Mouse (Mus musculus) kidney, adult 2 months (tissue): ENCODE measurements around the gene Thra. TPM values are rescaled to one million over a fixed set of nuclear protein-coding genes. Genes with fewer than 3 reads are reported as not detected.

ENCODE experiments used
- DNase-seq: peaks from one replicate; pipeline ENCODE4 v3.0.0; 2021
- H3K27ac ChIP-seq: fragments of 200-500 bp; 2 replicates; pipeline ENCODE4 v1.5.1; 2012; ENCODE audit warnings: low read depth, low read length, control low read depth, inconsistent platforms; ENCODE audit not compliant: insufficient read depth
- H3K27me3 ChIP-seq: fragments of 200-500 bp; replicated peaks from 2 replicates; pipeline ENCODE4 v1.6.1; 2012; ENCODE audit warnings: mild to moderate bottlenecking, moderate library complexity, low read length, inconsistent platforms; ENCODE audit not compliant: control insufficient read depth, insufficient read depth
- H3K36me3 ChIP-seq: fragments of 200-500 bp; 2 replicates; pipeline ENCODE4 v1.6.1; 2012; ENCODE audit warnings: mild to moderate bottlenecking, moderate library complexity, low read length, inconsistent platforms; ENCODE audit not compliant: control insufficient read depth, insufficient read depth
- H3K4me1 ChIP-seq: fragments of 200-500 bp; 2 replicates; pipeline ENCODE4 v1.6.1; 2011; ENCODE audit warnings: low read length; ENCODE audit not compliant: control insufficient read depth, insufficient read depth
- H3K4me3 ChIP-seq: fragments of 200-500 bp; 2 replicates; pipeline ENCODE4 v1.5.1; 2011; ENCODE audit warnings: mild to moderate bottlenecking, low read depth, low read length, control low read depth; ENCODE audit not compliant: insufficient read depth
- CTCF ChIP-seq: fragments of 200-500 bp; conservative IDR thresholded peaks from 2 replicates; pipeline ENCODE4 v1.5.1; 2011; ENCODE audit warnings: low read depth, mild to moderate bottlenecking, control low read depth, low read length, moderate library complexity, mixed read lengths; ENCODE audit not compliant: insufficient read depth, insufficient read length
- POLR2A ChIP-seq: fragments of 200-500 bp; IDR thresholded peaks from one replicate; pipeline ENCODE4 v1.6.1; 2011; ENCODE audit warnings: low read depth, low read length, control low read depth
- WGBS: fragments of 180-500 bp; shearing (Covaris S2); methylation state at CpG from one replicate; pipeline ENCODE4 v1.1.7; 2018; 5-methylcytosine and 5-hydroxymethylcytosine counted together
- polyA plus RNA-seq: library from polyadenylated mRNA; depleted of rRNA; stranded (reverse); fragments of >200 nt; gene quantifications from 2 replicates; pipeline ENCODE4 v1.2.3, GENCODE M21; 2012

Gene Thra
- polyA plus RNA-seq, 1 experiment, result 92.7 TPM

DNA sequence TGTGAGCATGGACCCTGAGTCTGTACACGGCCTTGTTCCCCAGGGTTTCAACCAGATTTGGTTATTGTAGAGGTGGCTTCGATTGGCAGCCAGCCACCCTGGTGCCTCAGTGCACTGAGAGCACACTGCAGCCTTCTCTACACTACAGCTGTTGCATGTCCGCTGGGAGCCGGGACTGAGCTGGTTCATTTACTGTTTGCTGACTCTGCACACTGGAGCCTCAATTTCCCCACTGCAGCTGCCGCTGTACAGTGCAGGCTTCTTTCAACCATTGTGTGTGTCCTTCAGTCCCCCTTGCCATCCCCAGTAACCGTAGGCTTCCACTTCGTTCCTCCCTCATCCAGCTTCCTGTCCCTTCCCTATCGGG, 429 bp upstream of the Thra start:
- Histone ChIP-seq H3K4me1 (peaks cover 31% of the 10 kb centered on the region), H3K4me3 (peak overlapping the region; percentile 24; the same call in 1 of the 2 replicates), H3K27ac (no peak overlapping the region), H3K27me3 (no peaks in the 10 kb centered on the region), H3K36me3 (no peaks in the 10 kb centered on the region)
- TF ChIP-seq POLR2A (no peak), CTCF (no peak)
- WGBS, result 28% methylated on average over 8 of the region's 8 CpGs
- DNase-seq, result no peak

DNA sequence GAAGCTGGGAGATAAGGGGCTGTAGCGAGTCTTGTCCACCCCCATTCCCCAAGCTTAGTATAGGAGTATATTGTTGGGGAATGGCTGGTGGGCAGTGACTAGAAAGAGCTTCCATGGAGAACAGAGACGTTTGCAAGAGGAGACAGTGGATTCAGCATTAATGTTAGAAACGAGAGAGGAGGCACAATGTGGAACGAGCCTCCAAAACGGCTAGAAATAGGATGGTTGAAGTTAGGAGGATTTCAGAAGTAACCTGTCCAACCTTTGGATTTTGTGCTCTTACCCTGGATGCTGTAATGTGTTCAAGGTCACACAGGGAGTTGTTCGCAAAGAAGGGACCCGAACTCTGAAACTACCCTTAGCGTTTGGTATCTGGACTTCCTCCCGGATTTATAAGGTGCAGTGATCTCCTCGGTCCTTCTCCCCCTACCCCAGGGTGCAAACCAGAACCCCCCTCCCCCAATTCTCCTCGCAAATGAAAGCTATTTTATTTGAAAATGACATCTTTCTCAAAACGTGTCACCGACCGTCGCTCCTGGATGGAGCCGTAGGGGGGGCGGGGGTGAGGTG, 698 bp downstream of the Thra start:
- WGBS, result 2% methylated on average over 17 of the region's 17 CpGs
- H3K4me1 ChIP-seq, result peaks cover 37% of the 10 kb centered on the region
- no peak for TF ChIP-seq POLR2A
- TF ChIP-seq CTCF, result no peak
- peak overlapping the region; percentile 39; the same call in 1 of the 2 replicates for H3K27ac ChIP-seq
- DNase-seq, result no peak
- H3K36me3 ChIP-seq, result no peaks in the 10 kb centered on the region
- H3K4me3 ChIP-seq, result peak overlapping the region; percentile 63
- no peaks in the 10 kb centered on the region for H3K27me3 ChIP-seq

DNA sequence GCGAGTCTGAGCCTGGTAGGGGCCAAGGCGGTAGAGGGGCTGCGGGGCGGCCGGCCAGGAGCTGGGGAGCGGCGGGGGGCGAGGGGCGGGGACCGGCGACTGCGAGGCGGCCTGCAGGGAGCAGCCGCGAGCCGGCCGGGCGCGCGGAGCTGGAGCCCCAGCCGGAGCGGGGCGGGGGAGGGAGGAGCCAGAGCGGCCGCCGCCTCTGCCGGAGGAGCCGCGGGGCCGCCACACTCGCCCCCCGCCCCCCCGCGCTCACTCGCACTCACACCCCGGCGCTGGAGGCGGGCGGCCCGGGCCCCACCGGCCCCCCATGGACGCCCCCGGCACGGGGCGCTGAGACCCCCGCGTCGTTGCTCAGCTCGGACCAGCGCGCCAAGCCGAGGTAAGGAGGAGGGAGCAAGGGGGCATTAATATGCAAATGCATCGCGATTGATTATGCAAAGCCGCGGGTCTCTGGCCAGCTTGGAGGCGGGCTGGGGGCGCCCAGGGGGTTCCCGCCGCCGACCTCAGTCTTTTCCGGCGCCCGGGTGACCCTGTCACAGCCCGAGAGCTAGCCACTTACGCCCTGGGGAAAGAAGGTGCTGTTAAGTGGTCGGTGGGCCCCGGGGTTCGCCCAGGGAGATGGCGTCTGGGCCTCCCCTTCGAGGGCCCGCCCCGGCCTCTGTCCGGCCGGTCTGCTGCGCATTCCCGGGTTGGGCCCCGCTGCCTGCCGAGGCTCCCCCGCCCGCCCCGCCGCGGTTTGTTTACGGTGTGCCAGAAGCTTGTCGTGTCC, 1.4 kb downstream of the Thra start:
- Histone ChIP-seq H3K4me1 (peaks cover 44% of the 10 kb centered on the region), H3K27ac (peak overlapping the region; percentile 84), H3K4me3 (peak overlapping the region; percentile 66), H3K27me3 (no peaks in the 10 kb centered on the region), H3K36me3 (no peaks in the 10 kb centered on the region)
- TF ChIP-seq CTCF (peak; percentile 29; the same call in 1 of the 2 replicates), POLR2A (no peak)
- WGBS, result under 1% methylated on average over 85 of the region's 86 CpGs
- peak; percentile 86 for DNase-seq

DNA sequence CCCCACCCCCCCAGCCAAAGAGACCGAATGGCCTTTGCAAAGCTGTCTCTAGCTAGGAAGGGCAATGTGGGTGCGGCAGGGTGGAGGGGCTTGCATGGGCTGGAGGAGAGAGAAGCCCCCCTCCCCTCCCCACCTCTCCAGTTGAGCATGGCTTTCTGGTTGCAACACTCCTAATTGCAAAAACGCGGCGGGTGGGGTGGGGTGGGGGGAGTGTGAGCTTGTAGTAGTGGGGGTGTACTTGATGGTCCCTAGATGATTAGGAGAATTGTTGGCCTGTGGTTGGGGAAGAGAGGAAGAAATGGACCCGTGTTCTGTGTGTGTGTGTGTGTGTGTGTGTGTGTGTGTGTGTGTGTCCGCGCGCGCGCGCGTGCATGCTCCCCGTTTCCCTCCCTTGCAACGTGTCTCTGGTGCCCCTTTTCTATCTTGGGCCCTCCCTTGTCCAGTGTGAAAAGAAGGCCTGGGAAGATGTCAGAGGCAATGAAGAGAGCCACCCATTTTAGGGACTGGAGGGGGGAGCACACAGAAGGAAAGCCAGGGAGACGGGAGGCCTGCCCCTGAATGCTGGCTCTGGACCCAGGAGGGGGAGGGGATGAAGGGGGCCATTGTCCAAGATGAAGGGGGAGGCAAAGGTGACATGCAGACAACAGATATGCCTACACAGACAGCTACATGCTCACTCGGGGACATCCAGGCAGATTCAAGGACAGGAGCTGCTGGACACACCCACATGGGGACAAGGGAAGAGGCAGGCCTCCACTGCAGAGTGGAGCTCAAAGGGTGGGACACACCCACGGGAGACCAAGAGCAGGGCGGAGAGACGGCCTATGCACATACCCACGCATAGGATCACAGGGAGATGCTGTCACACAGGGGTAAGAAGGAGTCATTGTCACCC, 2.2 kb downstream of the Thra start:
- Histone ChIP-seq H3K4me1 (peaks cover 50% of the 10 kb centered on the region), H3K27me3 (no peaks in the 10 kb centered on the region), H3K27ac (peak overlapping the region; percentile 36), H3K4me3 (peak overlapping the region; percentile 66), H3K36me3 (no peaks in the 10 kb centered on the region)
- peak; percentile 45 for DNase-seq
- no peak for TF ChIP-seq POLR2A
- no peak for TF ChIP-seq CTCF
- 2% methylated on average over 21 of the region's 21 CpGs for WGBS

DNA sequence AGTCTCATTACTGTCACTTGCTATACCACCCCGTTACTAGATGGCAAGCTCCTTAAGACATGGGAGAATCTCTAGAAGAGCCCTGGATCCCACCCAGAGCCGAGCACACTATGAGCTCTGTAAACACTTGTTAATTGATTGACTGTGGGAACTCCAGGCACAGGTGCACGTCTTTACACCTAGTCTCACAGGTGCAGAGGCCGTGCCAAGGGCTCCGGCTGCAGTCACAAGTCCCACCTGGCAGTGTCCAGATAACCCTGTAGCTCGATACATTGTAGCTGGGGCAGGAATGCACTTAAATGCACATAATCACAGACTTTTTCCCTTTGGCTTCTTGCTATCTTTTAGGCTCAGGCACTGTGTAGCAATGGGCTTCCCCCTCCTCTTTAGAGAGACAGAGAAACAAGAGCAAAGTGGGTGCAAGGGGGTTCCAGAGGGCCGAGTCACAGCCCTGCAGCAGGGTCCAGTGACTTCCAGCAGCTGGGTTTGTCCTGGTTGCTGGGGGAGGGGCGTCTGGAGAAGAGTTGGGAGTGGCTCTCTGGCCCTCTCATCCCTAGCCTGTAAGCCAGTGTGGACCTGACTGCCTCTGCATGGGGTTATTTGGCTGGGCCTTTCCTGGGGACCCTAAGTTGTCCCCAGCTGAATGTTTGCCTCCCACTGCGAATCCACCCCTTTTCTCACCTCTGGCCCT, 3.4 kb downstream of the Thra start:
- peak overlapping the region; percentile 34 for H3K4me3 ChIP-seq
- peak; percentile 81 for DNase-seq
- peak overlapping the region; percentile 40 for H3K27ac ChIP-seq
- H3K27me3 ChIP-seq, result no peaks in the 10 kb centered on the region
- TF ChIP-seq POLR2A, result no peak
- peaks cover 60% of the 10 kb centered on the region for H3K4me1 ChIP-seq
- WGBS, result 13% methylated on average over 9 of the region's 9 CpGs
- H3K36me3 ChIP-seq, result no peaks in the 10 kb centered on the region

DNA sequence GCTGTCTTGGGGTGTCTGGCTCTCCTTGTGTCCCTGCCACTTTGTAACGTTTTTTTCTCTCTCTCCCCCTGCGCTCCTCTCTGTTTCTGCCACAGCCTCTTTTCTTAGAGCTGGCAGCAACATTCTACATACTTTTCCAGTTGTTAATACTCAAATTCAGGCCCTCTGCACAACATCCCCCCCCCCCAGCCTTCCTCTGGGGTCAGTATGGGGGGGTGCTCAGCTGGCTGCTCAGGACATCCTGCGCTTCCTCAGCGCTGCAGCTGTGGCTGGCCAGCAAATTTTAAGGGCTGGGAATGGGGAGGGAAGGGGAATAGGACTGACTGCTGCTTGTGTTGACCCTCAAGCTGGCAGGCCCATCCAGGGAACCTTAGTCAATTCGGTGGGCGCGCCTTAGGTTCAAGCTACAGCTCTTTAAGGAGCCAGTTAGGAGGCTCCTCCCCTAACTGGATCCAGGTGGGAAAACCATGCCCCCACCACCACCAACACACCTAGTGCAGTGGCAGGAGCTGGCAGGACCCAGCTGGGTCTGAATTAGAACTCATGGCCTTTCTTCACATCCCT, 4.1 kb downstream of the Thra start:
- no peak for TF ChIP-seq POLR2A
- TF ChIP-seq CTCF, result no peak
- DNase-seq, result peak; percentile 43
- 25% methylated on average over 7 of the region's 7 CpGs for WGBS
- H3K36me3 ChIP-seq, result no peaks in the 10 kb centered on the region
- no peak overlapping the region for H3K4me3 ChIP-seq
- no peaks in the 10 kb centered on the region for H3K27me3 ChIP-seq
- H3K27ac ChIP-seq, result peak overlapping the region; percentile 40; the same call in 1 of the 2 replicates
- H3K4me1 ChIP-seq, result peaks cover 64% of the 10 kb centered on the region
